Mouse (Mus musculus) frontal cortex, postnatal 10 days (tissue): Measurements from ENCODE around the gene Gramd1c.
A peak's percentile ranks its signal among the peaks of the same experiment; 100 is the strongest.

Experiments
- DNase-seq, 2 experiments: peaks; one replicate each; pipeline ENCODE4 v3.0.0; 2022; ENCODE audit warnings: low spot score in 2 of 2, mixed read lengths in 1 of 2

Gene Gramd1c

GRCm38 (mm10) chr16:44063025-44063894, at the start of gene Gramd1c:
Gene Gramd1c (minus strand): TSS chr16:44063345.
- DNase-seq: peak; percentile 44 to 62

- no peak for DNase-seq
Observed at GRCm38 (mm10) chr16:44109002-44109401, 45.9 kb upstream of the Gramd1c start.

GRCm38 (mm10) chr16:44105211-44105610, 42.1 kb upstream of the Gramd1c start:
- no peak for DNase-seq

GRCm38 (mm10) chr16:44103806-44104766, 40.9 kb upstream of the Gramd1c start:
- no peak for DNase-seq

GRCm38 (mm10) chr16:44102925-44103324, 39.8 kb upstream of the Gramd1c start:
- DNase-seq: no peak

- DNase-seq: no peak
Observed at GRCm38 (mm10) chr16:44101181-44101710, 38.1 kb upstream of the Gramd1c start.

- DNase-seq: no peak
Observed at GRCm38 (mm10) chr16:44099377-44099776, 36.2 kb upstream of the Gramd1c start.

- no peak for DNase-seq
Observed at GRCm38 (mm10) chr16:44087650-44088049, 24.5 kb upstream of the Gramd1c start.

- no peak for DNase-seq
Observed at GRCm38 (mm10) chr16:44061341-44061740, 1.8 kb downstream of the Gramd1c start.

GRCm38 (mm10) chr16:44060604-44061286, 2.4 kb downstream of the Gramd1c start:
- no peak for DNase-seq

GRCm38 (mm10) chr16:44058745-44059144, 4.4 kb downstream of the Gramd1c start:
- DNase-seq: peak; percentile 23 to 70

GRCm38 (mm10) chr16:44055766-44056165, 7.4 kb downstream of the Gramd1c start:
- DNase-seq: no peak

GRCm38 (mm10) chr16:44053265-44053664, 9.9 kb downstream of the Gramd1c start:
- no peak for DNase-seq

GRCm38 (mm10) chr16:44052390-44052789, 10.8 kb downstream of the Gramd1c start:
- no peak for DNase-seq

GRCm38 (mm10) chr16:44050139-44050538, 13.0 kb downstream of the Gramd1c start:
- DNase-seq: no peak

- no peak for DNase-seq
Observed at GRCm38 (mm10) chr16:44039112-44039511, 24.0 kb downstream of the Gramd1c start.

- DNase-seq: no peak
Observed at GRCm38 (mm10) chr16:44035221-44035620, 27.9 kb downstream of the Gramd1c start.

- DNase-seq: no peak
Observed at GRCm38 (mm10) chr16:44033365-44033764, 29.8 kb downstream of the Gramd1c start.

GRCm38 (mm10) chr16:44029273-44029672, 33.9 kb downstream of the Gramd1c start:
- no peak for DNase-seq

GRCm38 (mm10) chr16:44026822-44027221, 36.3 kb downstream of the Gramd1c start:
- no peak for DNase-seq

GRCm38 (mm10) chr16:44026210-44026609, 36.9 kb downstream of the Gramd1c start:
- no peak for DNase-seq
